Mouse (Mus musculus): Measurements from ENCODE around the gene Foxn2. TPM values are rescaled to one million over a fixed set of nuclear protein-coding genes. Genes with fewer than 3 reads are reported as not detected.

Gene Foxn2
- polyA plus RNA-seq (2014; fragmentation: Nextera tagmentation; extraction: Ambion mirVana): 8.5 and 9.8 TPM in 2 replicates

- peak within 1 kb of the TSS; percentile 86 for H3K9ac ChIP-seq (ENCODE audit: low read length)
- ATAC-seq (ENCODE audit: insufficient number of reproducible peaks, low FRiP score, low TSS enrichment, low read depth): peak; percentile 90
- peak within 1 kb of the TSS; percentile 65 for H3K4me2 ChIP-seq (ENCODE audit: low read depth, severe bottlenecking)
- no peaks in the 10 kb centered on the region for H3K27me3 ChIP-seq (ENCODE audit: control insufficient read depth, insufficient read depth, low read length)
- H3K9me3 ChIP-seq (ENCODE audit: control insufficient read depth, low read length): no peaks in the 10 kb centered on the region
- H3K27ac ChIP-seq (replicated peaks; ENCODE audit: low read depth, low read length): peak within 1 kb of the TSS; percentile 81
- WGBS: under 1% methylated on average over 68 of the region's 93 CpGs
- peak; percentile 95 for DNase-seq (ENCODE audit: low spot score)
- H3K4me3 ChIP-seq (ENCODE audit: low read depth, low read length): peak within 1 kb of the TSS; percentile 88
- no peaks in the 10 kb centered on the region for H3K36me3 ChIP-seq (ENCODE audit: control insufficient read depth, insufficient read depth, low read length)
- no peaks in the 10 kb centered on the region for H3K4me1 ChIP-seq (ENCODE audit: control insufficient read depth, insufficient read depth, low read length)
These were observed at the start of gene Foxn2 for GRCm38 (mm10) chr17:88440285-88441000. TSS of gene Foxn2 (plus strand) at chr17:88440711.

GRCm38 (mm10) chr17:88397501-88397900 lies 43.0 kb upstream of the Foxn2 start:
- no peak for DNase-seq (ENCODE audit: low spot score)
- H3K4me2 ChIP-seq (ENCODE audit: low read depth, severe bottlenecking): no peak overlapping the region
- no peak overlapping the region for H3K9ac ChIP-seq (ENCODE audit: low read length)
- no peaks in the 10 kb centered on the region for H3K9me3 ChIP-seq (ENCODE audit: control insufficient read depth, low read length)
- H3K27me3 ChIP-seq (ENCODE audit: control insufficient read depth, insufficient read depth, low read length): no peaks in the 10 kb centered on the region
- no peak overlapping the region for H3K4me3 ChIP-seq (ENCODE audit: low read depth, low read length)
- H3K27ac ChIP-seq (replicated peaks; ENCODE audit: low read depth, low read length): no peak overlapping the region
- no peaks in the 10 kb centered on the region for H3K36me3 ChIP-seq (ENCODE audit: control insufficient read depth, insufficient read depth, low read length)
- ATAC-seq (ENCODE audit: insufficient number of reproducible peaks, low FRiP score, low TSS enrichment, low read depth): no peak
- WGBS: 88% methylated on average over 6 of the region's 6 CpGs
- no peaks in the 10 kb centered on the region for H3K4me1 ChIP-seq (ENCODE audit: control insufficient read depth, insufficient read depth, low read length)

- no peak for DNase-seq (ENCODE audit: low spot score)
- Histone ChIP-seq H3K4me3 (ENCODE audit: low read depth, low read length) (no peak overlapping the region), H3K9me3 (ENCODE audit: control insufficient read depth, low read length) (no peaks in the 10 kb centered on the region), H3K4me2 (ENCODE audit: low read depth, severe bottlenecking) (no peak overlapping the region), H3K27ac (replicated peaks; ENCODE audit: low read depth, low read length) (no peak overlapping the region), H3K4me1 (ENCODE audit: control insufficient read depth, insufficient read depth, low read length) (no peaks in the 10 kb centered on the region), H3K9ac (ENCODE audit: low read length) (no peak overlapping the region), H3K36me3 (ENCODE audit: control insufficient read depth, insufficient read depth, low read length) (no peaks in the 10 kb centered on the region), H3K27me3 (ENCODE audit: control insufficient read depth, insufficient read depth, low read length) (0 out of 2 replicates have a peak, but pooled peaks cover 2% of the 10 kb centered on the region)
- ATAC-seq (ENCODE audit: insufficient number of reproducible peaks, low FRiP score, low TSS enrichment, low read depth): no peak
- 93% methylated on average over 6 of the region's 6 CpGs for WGBS
These were observed 42.4 kb upstream of the Foxn2 start for GRCm38 (mm10) chr17:88398090-88398489.

- no peak overlapping the region for H3K4me2 ChIP-seq (ENCODE audit: low read depth, severe bottlenecking)
- no peak overlapping the region for H3K9ac ChIP-seq (ENCODE audit: low read length)
- 71% methylated on average over 4 of the region's 4 CpGs for WGBS
- H3K4me3 ChIP-seq (ENCODE audit: low read depth, low read length): no peak overlapping the region
- H3K4me1 ChIP-seq (ENCODE audit: control insufficient read depth, insufficient read depth, low read length): no peaks in the 10 kb centered on the region
- no peaks in the 10 kb centered on the region for H3K9me3 ChIP-seq (ENCODE audit: control insufficient read depth, low read length)
- no peaks in the 10 kb centered on the region for H3K36me3 ChIP-seq (ENCODE audit: control insufficient read depth, insufficient read depth, low read length)
- ATAC-seq (ENCODE audit: insufficient number of reproducible peaks, low FRiP score, low TSS enrichment, low read depth): no peak
- H3K27me3 ChIP-seq (ENCODE audit: control insufficient read depth, insufficient read depth, low read length): 0 out of 2 replicates have a peak, but pooled peaks cover 4% of the 10 kb centered on the region
- no peak overlapping the region for H3K27ac ChIP-seq (replicated peaks; ENCODE audit: low read depth, low read length)
- DNase-seq (ENCODE audit: low spot score): no peak
These were observed 41.7 kb upstream of the Foxn2 start for GRCm38 (mm10) chr17:88398854-88399253.

GRCm38 (mm10) chr17:88400122-88400521 lies 40.4 kb upstream of the Foxn2 start:
- Histone ChIP-seq H3K4me2 (ENCODE audit: low read depth, severe bottlenecking) (no peak overlapping the region), H3K36me3 (ENCODE audit: control insufficient read depth, insufficient read depth, low read length) (no peaks in the 10 kb centered on the region), H3K27me3 (ENCODE audit: control insufficient read depth, insufficient read depth, low read length) (0 out of 2 replicates have a peak, but pooled peaks cover 7% of the 10 kb centered on the region), H3K9me3 (ENCODE audit: control insufficient read depth, low read length) (no peaks in the 10 kb centered on the region), H3K27ac (replicated peaks; ENCODE audit: low read depth, low read length) (no peak overlapping the region), H3K9ac (ENCODE audit: low read length) (no peak overlapping the region), H3K4me1 (ENCODE audit: control insufficient read depth, insufficient read depth, low read length) (no peaks in the 10 kb centered on the region), H3K4me3 (ENCODE audit: low read depth, low read length) (no peak overlapping the region)
- DNase-seq (ENCODE audit: low spot score) (no peak), ATAC-seq (ENCODE audit: insufficient number of reproducible peaks, low FRiP score, low TSS enrichment, low read depth) (no peak)
- WGBS: 69% methylated on average over 6 of the region's 6 CpGs

GRCm38 (mm10) chr17:88400702-88401475 lies 39.6 kb upstream of the Foxn2 start:
- H3K27ac ChIP-seq (replicated peaks; ENCODE audit: low read depth, low read length): no peak overlapping the region
- no peak overlapping the region for H3K4me2 ChIP-seq (ENCODE audit: low read depth, severe bottlenecking)
- no peak for ATAC-seq (ENCODE audit: insufficient number of reproducible peaks, low FRiP score, low TSS enrichment, low read depth)
- H3K9me3 ChIP-seq (ENCODE audit: control insufficient read depth, low read length): no peaks in the 10 kb centered on the region
- 78% methylated on average over 15 of the region's 15 CpGs for WGBS
- no peaks in the 10 kb centered on the region for H3K36me3 ChIP-seq (ENCODE audit: control insufficient read depth, insufficient read depth, low read length)
- H3K4me3 ChIP-seq (ENCODE audit: low read depth, low read length): no peak overlapping the region
- no peaks in the 10 kb centered on the region for H3K4me1 ChIP-seq (ENCODE audit: control insufficient read depth, insufficient read depth, low read length)
- H3K27me3 ChIP-seq (ENCODE audit: control insufficient read depth, insufficient read depth, low read length): 0 out of 2 replicates have a peak, but pooled peaks cover 9% of the 10 kb centered on the region
- H3K9ac ChIP-seq (ENCODE audit: low read length): no peak overlapping the region
- DNase-seq (ENCODE audit: low spot score): no peak

- H3K27me3 ChIP-seq (ENCODE audit: control insufficient read depth, insufficient read depth, low read length): 0 out of 2 replicates have a peak, but pooled peaks cover 9% of the 10 kb centered on the region
- ATAC-seq (ENCODE audit: insufficient number of reproducible peaks, low FRiP score, low TSS enrichment, low read depth) (no peak), DNase-seq (ENCODE audit: low spot score) (no peak)
- no peak overlapping the region for H3K4me3 ChIP-seq (ENCODE audit: low read depth, low read length)
- no peaks in the 10 kb centered on the region for H3K4me1 ChIP-seq (ENCODE audit: control insufficient read depth, insufficient read depth, low read length)
- no peak overlapping the region for H3K9ac ChIP-seq (ENCODE audit: low read length)
- no peak overlapping the region for H3K4me2 ChIP-seq (ENCODE audit: low read depth, severe bottlenecking)
- WGBS: 84% methylated on average over 6 of the region's 6 CpGs
- no peaks in the 10 kb centered on the region for H3K36me3 ChIP-seq (ENCODE audit: control insufficient read depth, insufficient read depth, low read length)
- no peaks in the 10 kb centered on the region for H3K9me3 ChIP-seq (ENCODE audit: control insufficient read depth, low read length)
- H3K27ac ChIP-seq (replicated peaks; ENCODE audit: low read depth, low read length): no peak overlapping the region
These were observed 37.2 kb upstream of the Foxn2 start for GRCm38 (mm10) chr17:88403269-88403668.

- Histone ChIP-seq H3K36me3 (ENCODE audit: control insufficient read depth, insufficient read depth, low read length) (no peaks in the 10 kb centered on the region), H3K4me3 (ENCODE audit: low read depth, low read length) (no peak overlapping the region), H3K9ac (ENCODE audit: low read length) (no peak overlapping the region), H3K4me1 (ENCODE audit: control insufficient read depth, insufficient read depth, low read length) (no peaks in the 10 kb centered on the region), H3K9me3 (ENCODE audit: control insufficient read depth, low read length) (no peaks in the 10 kb centered on the region), H3K27ac (replicated peaks; ENCODE audit: low read depth, low read length) (no peak overlapping the region), H3K27me3 (ENCODE audit: control insufficient read depth, insufficient read depth, low read length) (0 out of 2 replicates have a peak, but pooled peaks cover 9% of the 10 kb centered on the region), H3K4me2 (ENCODE audit: low read depth, severe bottlenecking) (no peak overlapping the region)
- WGBS: 4% methylated on average over 6 of the region's 6 CpGs
- DNase-seq (ENCODE audit: low spot score) (no peak), ATAC-seq (ENCODE audit: insufficient number of reproducible peaks, low FRiP score, low TSS enrichment, low read depth) (no peak)
These were observed 36.0 kb upstream of the Foxn2 start for GRCm38 (mm10) chr17:88404471-88404870.
